Comparison of ENCODE assay signal across 9 mouse cellular contexts in the genomic region with DNA sequence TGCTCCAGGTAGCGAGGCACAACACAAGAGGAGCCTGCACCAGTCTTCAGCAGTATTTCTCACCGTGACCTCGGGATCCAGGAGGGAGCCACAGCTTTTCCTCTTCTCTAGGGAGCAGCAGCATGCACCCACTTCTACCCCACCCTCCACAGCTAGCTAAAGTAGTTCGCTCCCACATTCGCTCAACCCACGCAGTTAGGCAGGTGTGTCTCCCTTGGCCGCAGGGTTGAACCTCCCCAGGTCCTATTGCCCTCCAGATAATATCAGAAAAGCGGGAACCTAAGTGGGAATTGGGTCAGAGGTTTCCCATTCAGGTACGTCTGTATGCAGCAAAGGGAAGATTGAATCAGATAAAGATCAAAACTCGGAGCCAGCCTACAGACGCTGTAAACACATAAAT. TPM values are rescaled to one million over a fixed set of nuclear protein-coding genes. Genes with fewer than 3 reads are reported as not detected.
DNase-seq lines count a peak whose midpoint lies in the region; ATAC-seq and TF ChIP-seq lines count a peak whose summit lies in the region.
"Had no signal": no experiment of that assay in that cellular context is flagged by ENCODE, and none has a peak within 500 bp of the region (broad histone marks: within the 10 kb centered on the region; RNA-seq: fewer than 3 reads in every experiment).

No protein-coding gene starts in this region.

- peak; percentile 5 to 7 for DNase-seq in left cerebral cortex, adult 9 months (ENCODE audit: low spot score in 2 of 2)
- no peak for DNase-seq in left cerebral cortex, postnatal 36 days (ENCODE audit: low spot score in 2 of 2)
- DNase-seq in cerebellum, adult 2 months, result peak in 1 of 2 experiments; percentile 30
- DNase-seq in heart, postnatal 0 days (ENCODE audit: low spot score), result no peak
- no peak for DNase-seq in lung, postnatal 0 days (ENCODE audit: low spot score)
- DNase-seq in adrenal gland, postnatal 14 days, result no peak
- DNase-seq in layer of hippocampus, adult 8-10 months (ENCODE audit: low spot score in 2 of 2), result no peak

- WGBS in cerebellum, adult 2 months, result 11% methylated on average over 11 of the region's 11 CpGs
- WGBS in heart, postnatal 0 days, result 18% methylated on average over 11 of the region's 11 CpGs
- WGBS in lung, postnatal 0 days, result 23% methylated on average over 11 of the region's 11 CpGs
- WGBS in stomach, embryonic 14.5 days, result 15% methylated on average over 11 of the region's 11 CpGs

- ATAC-seq in heart, postnatal 0 days (ENCODE audit: insufficient read depth, low read depth), result no peak
- no peak for ATAC-seq in lung, postnatal 0 days
- ATAC-seq in stomach, embryonic 14.5 days (ENCODE audit: insufficient number of reproducible peaks, insufficient read depth, low FRiP score, low read depth), result no peak

- no peak for TF ChIP-seq POLR2A in cerebellum, adult 2 months (IDR thresholded peaks at IDR 0.05; ENCODE audit: borderline replicate concordance, insufficient read depth, low read length)

- no peaks in the 10 kb centered on the region for H3K4me1 ChIP-seq in cerebellum, adult 2 months (ENCODE audit: control insufficient read depth, insufficient read depth, low read length)
- no peaks in the 10 kb centered on the region for H3K4me1 ChIP-seq in heart, postnatal 0 days (ENCODE audit: control insufficient read depth, insufficient read depth)
- H3K4me1 ChIP-seq in lung, postnatal 0 days (ENCODE audit: insufficient read depth, low read depth, low read length), result no peaks in the 10 kb centered on the region
- no peaks in the 10 kb centered on the region for H3K4me1 ChIP-seq in stomach, embryonic 14.5 days (ENCODE audit: control insufficient read depth, insufficient read depth, low read length)

- H3K4me2 ChIP-seq in heart, postnatal 0 days (ENCODE audit: low read depth, low read length), result peak overlapping the region; percentile 41; the same call in 1 of the 2 replicates
- peak overlapping the region; percentile 42 for H3K4me2 ChIP-seq in lung, postnatal 0 days (replicated peaks; ENCODE audit: low read depth, low read length)
- peak overlapping the region; percentile 40 for H3K4me2 ChIP-seq in stomach, embryonic 14.5 days (replicated peaks; ENCODE audit: low read depth, low read length)

- intact Hi-C loops in left cerebral cortex, postnatal 36 days (cut with DNase I), result no loop called here

- H3K27ac ChIP-seq in cerebellum, adult 2 months (ENCODE audit: insufficient read depth, low read length), result no peak overlapping the region
- no peak overlapping the region for H3K27ac ChIP-seq in heart, postnatal 0 days (ENCODE audit: low read depth)
- H3K27ac ChIP-seq in lung, postnatal 0 days (ENCODE audit: low read length), result no peak overlapping the region
- no peak overlapping the region for H3K27ac ChIP-seq in stomach, embryonic 14.5 days (ENCODE audit: low read length)

- no peaks in the 10 kb centered on the region for H3K27me3 ChIP-seq in cerebellum, adult 2 months (ENCODE audit: control insufficient read depth, insufficient read depth, low read length)
- H3K27me3 ChIP-seq in heart, postnatal 0 days (ENCODE audit: control insufficient read depth, insufficient read depth, low read length), result no peaks in the 10 kb centered on the region
- no peaks in the 10 kb centered on the region for H3K27me3 ChIP-seq in lung, postnatal 0 days (replicated peaks; ENCODE audit: insufficient read depth, low read length)
- H3K27me3 ChIP-seq in stomach, embryonic 14.5 days (ENCODE audit: control insufficient read depth, insufficient read depth, low read length), result no peaks in the 10 kb centered on the region

- no peak overlapping the region for H3K9ac ChIP-seq in heart, postnatal 0 days (replicated peaks; ENCODE audit: low read depth, low read length)
- no peak overlapping the region for H3K9ac ChIP-seq in lung, postnatal 0 days (replicated peaks; ENCODE audit: low read depth)
- H3K9ac ChIP-seq in stomach, embryonic 14.5 days (replicated peaks; ENCODE audit: low read depth, low read length), result no peak overlapping the region

- no peaks in the 10 kb centered on the region for H3K36me3 ChIP-seq in heart, postnatal 0 days (replicated peaks; ENCODE audit: control insufficient read depth, insufficient read depth, low read length)
- H3K36me3 ChIP-seq in lung, postnatal 0 days (ENCODE audit: insufficient read depth, low read length), result no peaks in the 10 kb centered on the region
- H3K36me3 ChIP-seq in stomach, embryonic 14.5 days (ENCODE audit: control insufficient read depth, insufficient read depth, low read length), result no peaks in the 10 kb centered on the region

- peak overlapping the region; percentile 79 for H3K4me3 ChIP-seq in cerebellum, adult 2 months (replicated peaks; ENCODE audit: insufficient read depth, low read depth, low read length)
- H3K4me3 ChIP-seq in heart, postnatal 0 days (ENCODE audit: low read depth, low read length), result peak overlapping the region; percentile 15; the same call in 1 of the 2 replicates
- peak overlapping the region; percentile 15 for H3K4me3 ChIP-seq in lung, postnatal 0 days (ENCODE audit: low read depth, low read length)
- H3K4me3 ChIP-seq in stomach, embryonic 14.5 days (ENCODE audit: low read depth, low read length), result no peak overlapping the region
- H3K4me3 ChIP-seq: megakaryocyte, embryonic 14.5 days had no signal

- TF ChIP-seq EP300 in heart, postnatal 0 days (IDR thresholded peaks at IDR 0.05; ENCODE audit: low read depth), result no peak
- no peak for TF ChIP-seq EP300 in lung, postnatal 0 days (IDR thresholded peaks at IDR 0.05)

- no peak for TF ChIP-seq CTCF in cerebellum, adult 2 months (IDR thresholded peaks at IDR 0.05; ENCODE audit: borderline replicate concordance, insufficient read depth, low read depth, low read length)
- no peak for TF ChIP-seq CTCF in heart, postnatal 0 days (IDR thresholded peaks at IDR 0.05; ENCODE audit: low read depth)
- TF ChIP-seq CTCF in lung, postnatal 0 days (IDR thresholded peaks at IDR 0.05), result no peak

- no peaks in the 10 kb centered on the region for H3K9me3 ChIP-seq in heart, postnatal 0 days (replicated peaks; ENCODE audit: control insufficient read depth, low read length)
- no peaks in the 10 kb centered on the region for H3K9me3 ChIP-seq in lung, postnatal 0 days (ENCODE audit: low read length)
- no peaks in the 10 kb centered on the region for H3K9me3 ChIP-seq in stomach, embryonic 14.5 days (ENCODE audit: control insufficient read depth, low read depth, low read length)

RNA-seq across cellular contexts. Expression of a gene that starts 0.9 kb away (rescaled TPM):
- total RNA-seq in left cerebral cortex, postnatal 36 days (2021), result 1 to 10 TPM; 1.2 to 1.6 TPM
- 1.7 and 2.0 TPM in 2 replicates for polyA plus RNA-seq in cerebellum, adult 2 months (2012; rRNA removed)
- total RNA-seq in heart, postnatal 0 days (2014; rRNA removed; ENCODE audit: low replicate concordance), result 0.15 TPM in 1 of 2 replicates, not detected in the other
- polyA plus RNA-seq in heart, postnatal 0 days (2015; fragmentation: Nextera tagmentation; extraction: Ambion mirVana), result 0.30 and 0.31 TPM in 2 replicates
- 0.48 and 0.54 TPM in 2 replicates for polyA plus RNA-seq in lung, postnatal 0 days (2015; fragmentation: Nextera tagmentation; extraction: Ambion mirVana)
- 0.30 and 0.53 TPM in 2 replicates for polyA plus RNA-seq in stomach, embryonic 14.5 days (2014; fragmentation: Nextera tagmentation; extraction: Ambion mirVana)
- total RNA-seq in adrenal gland, postnatal 14 days (2021), result 1.2 and 2.3 TPM in 2 replicates
- total RNA-seq in layer of hippocampus, adult 8-10 months (2022), result 1 to 10 TPM in 1 of 4 experiments, under 1 TPM in 3; 0.77 to 1.5 (median 0.86) TPM

RNA-seq across cellular contexts. Expression of a gene that starts 24.5 kb away (rescaled TPM):
- total RNA-seq in left cerebral cortex, postnatal 36 days (2021), result not detected
- polyA plus RNA-seq in cerebellum, adult 2 months (2012; rRNA removed), result not detected in 2 replicates
- not detected in 2 replicates for total RNA-seq in heart, postnatal 0 days (2014; rRNA removed; ENCODE audit: low replicate concordance)
- polyA plus RNA-seq in heart, postnatal 0 days (2015; fragmentation: Nextera tagmentation; extraction: Ambion mirVana), result 0.07 TPM in 1 of 2 replicates, not detected in the other
- polyA plus RNA-seq in lung, postnatal 0 days (2015; fragmentation: Nextera tagmentation; extraction: Ambion mirVana), result not detected in 2 replicates
- not detected in 2 replicates for polyA plus RNA-seq in stomach, embryonic 14.5 days (2014; fragmentation: Nextera tagmentation; extraction: Ambion mirVana)
- total RNA-seq in adrenal gland, postnatal 14 days (2021), result not detected in 2 replicates
- total RNA-seq in layer of hippocampus, adult 8-10 months (2022), result not detected

RNA-seq across cellular contexts. Expression of a gene that starts 58.9 kb away (rescaled TPM):
- not detected for total RNA-seq in left cerebral cortex, postnatal 36 days (2021)
- polyA plus RNA-seq in cerebellum, adult 2 months (2012; rRNA removed), result 0.05 and 0.10 TPM in 2 replicates
- not detected in 2 replicates for total RNA-seq in heart, postnatal 0 days (2014; rRNA removed; ENCODE audit: low replicate concordance)
- 0.16 and 0.29 TPM in 2 replicates for polyA plus RNA-seq in heart, postnatal 0 days (2015; fragmentation: Nextera tagmentation; extraction: Ambion mirVana)
- 0.95 and 1.0 TPM in 2 replicates for polyA plus RNA-seq in lung, postnatal 0 days (2015; fragmentation: Nextera tagmentation; extraction: Ambion mirVana)
- polyA plus RNA-seq in stomach, embryonic 14.5 days (2014; fragmentation: Nextera tagmentation; extraction: Ambion mirVana), result 0.15 and 0.45 TPM in 2 replicates
- 0.67 and 0.68 TPM in 2 replicates for total RNA-seq in adrenal gland, postnatal 14 days (2021)
- total RNA-seq in layer of hippocampus, adult 8-10 months (2022), result not detected

Comparison
In these comparisons a context has a peak if more than half of its experiments do, and no peak if none do; other contexts are left out.
1. DNase-seq: peak in left cerebral cortex, adult 9 months (2 of 2); none in left cerebral cortex, postnatal 36 days (0 of 2), heart, postnatal 0 days (single experiment), lung, postnatal 0 days (single experiment), adrenal gland, postnatal 14 days (single experiment) and layer of hippocampus, adult 8-10 months (0 of 2).
2. Peak in every context shown above with its lines, with median percentiles within 50 percentile points of each other: H3K4me2 ChIP-seq.